Mouse (Mus musculus) thymus, postnatal 25 days (tissue): ENCODE measurements around the gene Cyp19a1.

ENCODE experiments used
- DNase-seq: peaks from one replicate; pipeline ENCODE4 v3.0.0; 2022

Gene Cyp19a1

DNA sequence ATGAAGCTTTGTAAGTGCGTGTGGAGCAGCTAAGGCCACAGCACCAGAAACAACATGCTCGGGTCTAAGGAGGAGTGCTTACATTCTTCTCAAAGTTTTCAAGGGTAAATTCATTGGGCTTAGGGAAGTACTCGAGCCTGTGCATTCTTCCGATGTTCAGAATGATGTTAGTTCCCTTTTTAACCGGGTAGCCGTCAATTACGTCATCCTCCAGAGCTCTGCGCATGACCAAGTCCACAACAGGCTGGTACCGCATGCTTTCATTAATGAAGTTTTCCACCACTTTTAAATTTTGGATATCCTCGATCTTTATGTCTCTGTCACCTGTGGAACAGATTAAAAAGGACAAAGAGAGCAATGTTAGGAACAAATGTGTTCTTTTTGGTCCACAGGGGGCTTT lies 99.5 kb downstream of the Cyp19a1 start:
- DNase-seq = no peak

DNA sequence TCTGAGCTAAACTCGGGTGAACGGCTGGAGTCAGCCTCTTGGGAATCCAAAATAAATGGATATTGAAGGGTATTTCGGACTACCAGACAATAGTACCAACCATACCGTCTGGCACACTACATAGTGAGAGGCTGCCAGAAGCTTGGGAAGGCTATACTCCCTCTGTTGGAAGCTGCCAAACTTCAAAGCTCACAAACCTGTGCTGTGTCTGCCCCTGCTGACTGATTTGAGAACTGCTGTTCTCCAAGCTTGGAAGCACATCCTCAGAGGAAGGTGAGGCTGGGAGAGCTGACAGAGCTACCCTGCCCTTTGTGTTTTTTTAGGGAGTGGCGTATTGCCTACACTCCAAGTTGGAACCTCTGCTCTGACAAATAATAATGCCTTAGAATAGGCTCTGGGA lies 104.8 kb downstream of the Cyp19a1 start:
- DNase-seq = no peak

DNA sequence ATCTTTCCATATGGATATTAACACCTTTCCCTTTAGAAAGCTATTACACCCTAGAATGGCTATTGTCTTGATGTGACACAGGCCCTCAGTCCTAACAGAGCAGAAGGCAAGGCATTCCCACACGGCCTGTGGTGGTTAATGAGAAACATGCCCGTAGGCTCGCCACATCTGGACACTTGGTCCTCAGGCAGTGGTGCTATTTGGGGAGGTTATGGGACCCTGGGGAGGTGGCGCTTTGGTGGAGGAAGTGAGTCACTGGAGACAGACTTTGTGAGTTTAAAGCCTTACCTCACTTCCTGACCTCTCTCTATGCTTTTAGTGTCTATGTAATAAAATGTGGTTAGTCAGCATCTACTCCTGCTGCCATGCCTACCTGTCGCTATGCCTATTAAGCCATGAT lies 114.2 kb downstream of the Cyp19a1 start:
- no peak for DNase-seq

DNA sequence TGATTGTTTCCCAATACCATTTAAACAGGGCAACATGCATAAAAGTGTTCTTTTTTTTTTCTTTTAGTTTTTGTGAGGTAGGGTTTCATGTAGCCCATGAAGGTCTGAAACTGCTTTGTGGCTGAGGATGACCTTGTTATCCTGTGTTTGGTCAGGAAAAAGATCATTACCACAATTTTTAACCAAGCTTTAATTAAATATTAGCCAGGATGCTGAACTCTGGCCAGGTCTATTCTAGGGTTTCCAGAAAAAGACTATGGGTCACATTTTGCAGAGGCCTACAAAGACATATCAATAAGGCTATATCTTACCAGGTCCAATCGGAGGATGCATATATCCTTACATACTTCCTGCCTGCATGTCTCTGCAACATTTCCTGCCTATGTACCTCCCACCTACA lies 128.7 kb downstream of the Cyp19a1 start:
- DNase-seq = no peak
